Comparison of ENCODE assay signal across 10 mouse cellular contexts in the genomic region with DNA sequence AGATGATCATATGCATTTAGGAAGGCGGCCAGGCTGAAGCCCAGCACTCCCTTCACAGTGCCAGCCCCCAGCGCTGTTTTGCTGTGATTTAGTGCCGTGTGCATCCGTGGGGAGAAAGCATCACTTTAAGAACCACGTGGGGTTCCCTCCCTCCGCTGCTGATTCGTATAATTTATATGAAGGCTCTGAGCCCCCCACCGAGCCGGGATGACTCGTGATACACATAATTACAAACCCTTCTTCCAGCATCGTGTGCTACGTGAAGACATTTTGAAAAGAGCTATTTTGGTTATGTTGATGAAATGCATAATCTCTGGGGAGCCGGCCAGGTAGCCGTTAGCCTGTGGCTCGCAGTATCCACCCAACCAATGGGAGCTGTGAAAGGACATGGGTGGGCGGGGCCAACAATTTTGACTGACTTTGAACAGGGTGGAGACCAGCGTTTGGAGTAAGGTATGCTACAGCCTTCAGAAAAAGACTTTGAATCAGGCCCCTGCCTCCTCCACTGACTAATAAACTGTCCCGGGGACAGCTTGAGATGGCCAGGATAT.
DNase-seq lines count a peak whose midpoint lies in the region; ATAC-seq and TF ChIP-seq lines count a peak whose summit lies in the region.
"Had no signal": no experiment of that assay in that cellular context is flagged by ENCODE, and none has a peak within 500 bp of the region (broad histone marks: within the 10 kb centered on the region; RNA-seq: fewer than 3 reads in every experiment).

No protein-coding gene starts in this region.

- 24% methylated on average over 18 of the region's 18 CpGs for WGBS in forebrain, embryonic 16.5 days
- 47% methylated on average over 18 of the region's 18 CpGs for WGBS in heart, embryonic 11.5 days (ENCODE audit: insufficient replicate concordance)
- 46% methylated on average over 18 of the region's 18 CpGs for WGBS in heart, adult 2 months

- H3K27ac ChIP-seq in forebrain, embryonic 16.5 days (ENCODE audit: low read length), result peak overlapping the region; percentile 67
- H3K27ac ChIP-seq in heart, embryonic 11.5 days (ENCODE audit: low read depth, low read length), result no peak overlapping the region
- no peak overlapping the region for H3K27ac ChIP-seq in heart, adult 2 months
- H3K27ac ChIP-seq: limb, embryonic 15.5 days had no signal

- no peaks in the 10 kb centered on the region for H3K79me2 ChIP-seq in heart, adult 2 months (replicated peaks; ENCODE audit: control insufficient read depth, insufficient read depth, low read length)

- peak; percentile 85 for ATAC-seq in forebrain, embryonic 16.5 days
- ATAC-seq in heart, embryonic 11.5 days (replicated peaks; ENCODE audit: insufficient number of reproducible peaks, low FRiP score, low TSS enrichment), result no peak
- no peak for ATAC-seq in erythroblast, adult 5-6 weeks (replicated peaks; ENCODE audit: low FRiP score, poor library complexity, severe bottlenecking)
- ATAC-seq: Patski had no signal

- DNase-seq in left cerebral cortex, adult 11 months (ENCODE audit: low spot score), result peak; percentile 59
- no peak for DNase-seq in left cerebral cortex, postnatal 4 days
- peak; percentile 29 to 60 for DNase-seq in layer of hippocampus, postnatal 10 days (ENCODE audit: low spot score in 2 of 2)
- peak; percentile 77 to 80 for DNase-seq in right cerebral cortex, adult 2 months (ENCODE audit: low spot score in 2 of 2)
- DNase-seq in heart, adult 2 months, result no peak

- TF ChIP-seq CTCF in heart, adult 2 months (IDR thresholded peaks at IDR 0.05), result no peak

- TF ChIP-seq EP300 in heart, adult 2 months (IDR thresholded peaks at IDR 0.05; ENCODE audit: insufficient read depth, low read depth, low read length), result no peak

- peaks cover 12% of the 10 kb centered on the region for H3K4me1 ChIP-seq in forebrain, embryonic 16.5 days (replicated peaks; ENCODE audit: control insufficient read depth, insufficient read depth, low read length)
- H3K4me1 ChIP-seq in heart, embryonic 11.5 days (ENCODE audit: control insufficient read depth, insufficient read depth, low read length), result no peaks in the 10 kb centered on the region
- no peaks in the 10 kb centered on the region for H3K4me1 ChIP-seq in heart, adult 2 months (ENCODE audit: control insufficient read depth, insufficient read depth, low read length)

- H3K4me2 ChIP-seq in forebrain, embryonic 16.5 days (ENCODE audit: low read length), result peak overlapping the region; percentile 23
- H3K4me2 ChIP-seq in heart, embryonic 11.5 days, result no peak overlapping the region
- H3K4me2 ChIP-seq: limb, embryonic 15.5 days had no signal

- H3K9me3 ChIP-seq in forebrain, embryonic 16.5 days (ENCODE audit: control insufficient read depth, low read length), result no peaks in the 10 kb centered on the region
- no peaks in the 10 kb centered on the region for H3K9me3 ChIP-seq in heart, embryonic 11.5 days (replicated peaks; ENCODE audit: control insufficient read depth, low read length)
- H3K9me3 ChIP-seq: limb, embryonic 15.5 days had no signal

- peak overlapping the region; percentile 18; the same call in 1 of the 2 replicates for H3K4me3 ChIP-seq in forebrain, embryonic 16.5 days (replicated peaks; ENCODE audit: low read length)
- H3K4me3 ChIP-seq in heart, embryonic 11.5 days (ENCODE audit: low read depth, low read length), result no peak overlapping the region
- no peak overlapping the region for H3K4me3 ChIP-seq in heart, adult 2 months
- H3K4me3 ChIP-seq: limb, embryonic 15.5 days had no signal

- TF ChIP-seq POLR2A in heart, adult 2 months (IDR thresholded peaks at IDR 0.05; ENCODE audit: insufficient read depth, low read depth, low read length), result no peak

- no peaks in the 10 kb centered on the region for H3K36me3 ChIP-seq in forebrain, embryonic 16.5 days (ENCODE audit: control insufficient read depth, insufficient read depth)
- H3K36me3 ChIP-seq in heart, embryonic 11.5 days (ENCODE audit: control insufficient read depth, insufficient read depth, low read length), result no peaks in the 10 kb centered on the region
- no peaks in the 10 kb centered on the region for H3K36me3 ChIP-seq in heart, adult 2 months (ENCODE audit: control insufficient read depth, insufficient read depth, low read length)
- H3K36me3 ChIP-seq: limb, embryonic 15.5 days had no signal

- no peaks in the 10 kb centered on the region for H3K27me3 ChIP-seq in forebrain, embryonic 16.5 days (replicated peaks; ENCODE audit: control insufficient read depth, insufficient read depth, low read length)
- H3K27me3 ChIP-seq in heart, embryonic 11.5 days (ENCODE audit: control insufficient read depth, insufficient read depth, low read length), result no peaks in the 10 kb centered on the region
- no peaks in the 10 kb centered on the region for H3K27me3 ChIP-seq in heart, adult 2 months (ENCODE audit: control insufficient read depth, insufficient read depth, low read length)
- H3K27me3 ChIP-seq: Patski had no signal

- intact Hi-C loops in left cerebral cortex, postnatal 4 days (cut with DNase I), result no loop called here
- intact Hi-C loops in heart, adult 2 months (cut with DNase I), result no loop called here

- no peak overlapping the region for H3K9ac ChIP-seq in forebrain, embryonic 16.5 days (replicated peaks; ENCODE audit: low read depth, low read length)
- no peak overlapping the region for H3K9ac ChIP-seq in heart, embryonic 11.5 days (ENCODE audit: low read depth, low read length)
- no peak overlapping the region for H3K9ac ChIP-seq in heart, adult 2 months (ENCODE audit: low read depth, low read length)
- H3K9ac ChIP-seq: limb, embryonic 15.5 days had no signal

Comparison
In these comparisons a context has a peak if more than half of its experiments do, and no peak if none do; other contexts are left out.
1. DNase-seq: peak in left cerebral cortex, adult 11 months (single experiment), layer of hippocampus, postnatal 10 days (2 of 2) and right cerebral cortex, adult 2 months (2 of 2); none in left cerebral cortex, postnatal 4 days (single experiment) and heart, adult 2 months (0 of 2).